Mouse (Mus musculus) intestine, embryonic 16.5 days (tissue): ENCODE measurements around the gene Nme9. TPM values are rescaled to one million over a fixed set of nuclear protein-coding genes. Genes with fewer than 3 reads are reported as not detected.

Experiments
- ATAC-seq: fragments of 200-750 bp; cut with Nextera tagmentation; 2 replicates; pipeline ENCODE4 v1.8.0; 2017; ENCODE audit warnings: moderate TSS enrichment, moderate library complexity
- H3K27ac ChIP-seq: fragments of 300-500 bp; sonication (generic); 2 replicates; pipeline ENCODE4 v1.5.1; 2014; ENCODE audit warnings: mild to moderate bottlenecking, low read length
- H3K27me3 ChIP-seq: fragments of 300-500 bp; sonication (generic); replicated peaks from 2 replicates; pipeline ENCODE4 v1.6.1; 2014; ENCODE audit warnings: low read length, control low read depth, mixed read lengths; ENCODE audit not compliant: control insufficient read depth, insufficient read depth
- H3K36me3 ChIP-seq: fragments of 300-500 bp; sonication (generic); 2 replicates; pipeline ENCODE4 v1.6.1; 2014; ENCODE audit warnings: low read length, control low read depth; ENCODE audit not compliant: control insufficient read depth, insufficient read depth
- H3K4me1 ChIP-seq: fragments of 300-500 bp; sonication (generic); 2 replicates; pipeline ENCODE4 v1.6.1; 2014; ENCODE audit warnings: low read length, control low read depth, mixed read lengths; ENCODE audit not compliant: control insufficient read depth, insufficient read depth
- H3K4me2 ChIP-seq: fragments of 300-500 bp; sonication (generic); 2 replicates; pipeline ENCODE4 v1.6.1; 2014; ENCODE audit warnings: low read depth, low read length, control low read depth
- H3K4me3 ChIP-seq: fragments of 300-500 bp; sonication (generic); 2 replicates; pipeline ENCODE4 v1.5.1; 2014; ENCODE audit warnings: mild to moderate bottlenecking, low read length
- H3K9ac ChIP-seq: fragments of 300-500 bp; sonication (generic); 2 replicates; pipeline ENCODE4 v1.6.1; 2014; ENCODE audit warnings: low read depth, low read length
- H3K9me3 ChIP-seq: fragments of 300-500 bp; sonication (generic); 2 replicates; pipeline ENCODE4 v1.6.1; 2016; ENCODE audit warnings: low read length, control low read depth; ENCODE audit not compliant: control insufficient read depth
- WGBS: fragments of 180-500 bp; shearing (Covaris S2); extraction: QIAGEN DNeasy Blood & Tissue Kit; methylation state at CpG from one replicate; pipeline ENCODE4 v1.1.7; 2014; 5-methylcytosine and 5-hydroxymethylcytosine counted together
- polyA plus RNA-seq: library from polyadenylated mRNA; unstranded; fragments of >200 nt; fragmentation: Nextera tagmentation; extraction: Ambion mirVana; gene quantifications from 2 replicates; pipeline ENCODE4 v1.2.1, GENCODE M21; 2015

Nme9 gene
- polyA plus RNA-seq, 1 experiment from 2014 or later, result 0.73 TPM

DNA sequence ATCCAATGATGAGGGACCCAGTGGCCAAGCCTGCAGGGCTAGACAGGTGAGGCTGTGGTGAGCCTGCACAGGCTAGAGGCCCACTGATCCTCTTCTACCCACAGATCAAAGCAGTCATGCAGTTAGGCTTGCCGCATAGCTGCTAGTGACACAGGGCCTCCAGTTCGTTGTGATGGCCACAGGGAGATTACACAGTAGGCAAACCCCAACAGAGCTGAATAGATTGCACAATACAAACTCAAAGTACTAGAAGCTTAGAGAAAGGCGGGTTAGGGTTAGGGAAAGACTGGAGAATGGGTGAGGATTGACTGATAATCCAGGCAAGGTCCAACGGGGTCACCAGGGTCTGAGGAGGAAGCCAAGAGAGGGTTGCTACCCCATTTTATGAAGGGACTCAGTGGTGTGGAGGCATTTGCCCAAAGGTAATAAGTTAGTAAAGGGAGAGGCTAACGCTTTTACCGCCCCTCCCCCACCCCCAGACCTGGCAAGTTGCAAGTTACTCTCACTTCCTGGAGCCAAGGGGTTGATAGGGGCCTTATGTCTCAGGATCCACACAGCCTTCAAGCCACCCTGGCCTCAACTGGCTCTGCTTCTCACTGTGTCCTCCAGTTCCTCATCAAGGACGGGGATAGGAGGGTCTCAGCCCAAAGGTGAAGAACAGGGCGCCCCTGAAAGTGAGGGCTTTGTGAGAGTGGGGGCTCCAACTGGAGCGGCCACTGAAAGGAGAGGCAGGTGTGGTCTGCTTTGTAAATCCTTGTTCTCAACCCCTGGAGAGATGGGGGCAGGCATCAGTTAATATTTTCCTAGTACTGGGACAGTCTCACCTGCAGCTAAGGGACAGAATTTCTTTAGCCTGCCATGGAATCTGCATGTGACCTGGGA is 27.3 kb upstream of the Nme9 start:
- WGBS, result 57% methylated on average over 9 of the region's 9 CpGs
- Histone ChIP-seq H3K27ac (no peak overlapping the region), H3K4me3 (no peak overlapping the region), H3K4me2 (no peak overlapping the region), H3K36me3 (no peaks in the 10 kb centered on the region), H3K9ac (no peak overlapping the region), H3K9me3 (no peaks in the 10 kb centered on the region), H3K27me3 (no peaks in the 10 kb centered on the region), H3K4me1 (peaks cover 20% of the 10 kb centered on the region)
- peak; percentile 83 for ATAC-seq

DNA sequence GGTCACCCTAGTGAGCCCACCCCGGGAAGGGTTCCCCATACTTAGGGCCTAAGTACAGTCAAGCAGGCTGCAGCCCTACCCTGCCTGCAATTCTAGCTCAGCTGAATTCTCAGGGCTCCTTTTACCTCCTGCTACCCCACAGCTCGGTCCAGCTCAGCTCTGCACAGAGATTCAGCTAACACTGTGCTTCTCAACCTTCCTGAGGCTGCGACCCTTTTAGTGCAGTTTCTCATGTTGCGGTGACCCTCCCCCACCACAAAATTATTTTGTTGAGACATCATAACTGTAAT is 26.8 kb upstream of the Nme9 start:
- Histone ChIP-seq H3K27me3 (no peaks in the 10 kb centered on the region), H3K36me3 (no peaks in the 10 kb centered on the region), H3K4me3 (no peak overlapping the region), H3K4me1 (peaks cover 20% of the 10 kb centered on the region), H3K9me3 (no peaks in the 10 kb centered on the region), H3K27ac (no peak overlapping the region), H3K9ac (no peak overlapping the region), H3K4me2 (no peak overlapping the region)
- peak; percentile 38 for ATAC-seq
- 63% methylated on average over 4 of the region's 4 CpGs for WGBS

DNA sequence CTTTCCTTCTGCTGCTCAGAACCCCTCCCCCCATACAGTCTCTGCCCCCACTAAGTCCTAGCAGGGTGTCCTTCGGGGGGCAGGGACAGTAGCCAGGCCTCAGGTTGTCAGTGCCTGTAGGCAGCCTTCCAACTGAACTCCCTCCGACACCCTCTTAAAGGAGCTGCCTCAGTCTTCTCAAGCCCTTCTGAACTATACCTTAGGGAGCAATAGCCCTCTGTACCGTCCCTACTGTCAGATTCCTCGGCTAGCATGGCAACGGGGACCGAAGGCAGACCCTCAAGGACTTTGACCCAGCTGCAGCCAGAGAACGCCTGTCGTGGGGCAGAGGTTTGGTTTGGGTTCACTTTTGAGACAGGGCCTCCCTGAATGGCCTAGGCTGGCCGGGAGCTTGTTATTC is 26.0 kb upstream of the Nme9 start:
- ATAC-seq, result no peak
- no peaks in the 10 kb centered on the region for H3K9me3 ChIP-seq
- no peak overlapping the region for H3K4me2 ChIP-seq
- no peaks in the 10 kb centered on the region for H3K27me3 ChIP-seq
- WGBS, result 51% methylated on average over 9 of the region's 9 CpGs
- H3K36me3 ChIP-seq, result no peaks in the 10 kb centered on the region
- no peak overlapping the region for H3K27ac ChIP-seq
- peaks cover 20% of the 10 kb centered on the region for H3K4me1 ChIP-seq
- no peak overlapping the region for H3K4me3 ChIP-seq
- H3K9ac ChIP-seq, result no peak overlapping the region

DNA sequence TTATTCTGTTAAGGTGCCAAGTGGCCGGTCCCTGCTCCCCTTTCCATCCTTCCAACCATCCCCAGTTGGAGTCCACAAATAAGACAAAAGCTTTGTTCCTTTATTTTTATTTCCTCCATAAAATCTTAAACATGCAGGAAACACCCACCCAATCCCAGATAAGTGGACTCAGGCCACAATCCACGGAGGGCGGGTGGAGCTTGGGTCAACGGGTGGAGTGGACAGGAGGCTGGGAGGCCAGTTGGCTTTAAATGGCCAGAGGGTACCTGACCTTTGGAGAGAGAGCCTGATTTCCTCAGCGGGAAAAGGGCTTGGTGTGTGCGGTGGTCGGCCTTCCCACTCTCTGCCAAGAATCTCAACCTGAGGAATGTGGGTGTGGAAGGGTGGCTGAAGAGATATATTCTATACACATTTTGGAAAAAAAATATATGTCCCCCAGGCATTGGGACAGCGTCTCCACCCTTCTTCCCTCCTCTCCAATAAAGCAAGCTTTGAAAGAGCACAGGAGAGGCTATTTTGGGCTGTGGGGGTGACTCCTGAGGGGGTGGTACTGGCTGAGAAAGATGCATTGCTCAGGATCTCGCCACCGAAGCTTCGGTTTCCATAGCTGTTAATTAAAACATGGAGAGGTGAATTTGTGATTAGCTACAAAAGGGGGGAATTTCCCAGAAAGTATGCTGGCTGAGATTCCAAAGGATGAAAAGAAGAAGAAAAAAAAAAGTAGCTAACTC is 22.5 kb upstream of the Nme9 start:
- no peak overlapping the region for H3K4me3 ChIP-seq
- H3K27me3 ChIP-seq, result no peaks in the 10 kb centered on the region
- no peaks in the 10 kb centered on the region for H3K36me3 ChIP-seq
- H3K4me2 ChIP-seq, result no peak overlapping the region
- ATAC-seq, result no peak
- no peak overlapping the region for H3K27ac ChIP-seq
- no peak overlapping the region for H3K9ac ChIP-seq
- peaks cover 16% of the 10 kb centered on the region for H3K4me1 ChIP-seq
- no peaks in the 10 kb centered on the region for H3K9me3 ChIP-seq
- 65% methylated on average over 11 of the region's 11 CpGs for WGBS

DNA sequence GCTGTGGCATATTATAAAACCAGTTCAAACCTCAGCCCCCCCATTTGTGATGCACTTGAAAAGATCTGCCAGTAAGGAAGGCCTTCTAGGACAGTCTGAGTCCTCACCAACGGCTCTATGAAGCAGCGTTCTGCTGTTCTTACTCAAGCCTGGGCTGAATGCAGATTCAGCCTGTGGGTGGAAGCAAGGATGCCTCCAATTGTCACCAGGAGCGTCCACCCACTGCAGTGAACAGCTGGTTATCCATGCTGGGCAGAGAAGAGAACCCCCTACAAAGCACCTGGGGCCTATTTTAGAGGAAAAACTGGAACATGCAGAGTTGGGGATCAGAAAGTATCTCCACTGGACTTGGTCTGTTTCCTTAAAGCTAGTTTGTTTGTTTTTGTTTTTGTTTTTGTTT is 21.4 kb upstream of the Nme9 start:
- 86% methylated on average over 3 of the region's 3 CpGs for WGBS
- Histone ChIP-seq H3K4me1 (peaks cover 10% of the 10 kb centered on the region), H3K9ac (no peak overlapping the region), H3K4me3 (no peak overlapping the region), H3K27ac (no peak overlapping the region), H3K9me3 (no peaks in the 10 kb centered on the region), H3K4me2 (no peak overlapping the region), H3K36me3 (no peaks in the 10 kb centered on the region), H3K27me3 (no peaks in the 10 kb centered on the region)
- ATAC-seq, result no peak

DNA sequence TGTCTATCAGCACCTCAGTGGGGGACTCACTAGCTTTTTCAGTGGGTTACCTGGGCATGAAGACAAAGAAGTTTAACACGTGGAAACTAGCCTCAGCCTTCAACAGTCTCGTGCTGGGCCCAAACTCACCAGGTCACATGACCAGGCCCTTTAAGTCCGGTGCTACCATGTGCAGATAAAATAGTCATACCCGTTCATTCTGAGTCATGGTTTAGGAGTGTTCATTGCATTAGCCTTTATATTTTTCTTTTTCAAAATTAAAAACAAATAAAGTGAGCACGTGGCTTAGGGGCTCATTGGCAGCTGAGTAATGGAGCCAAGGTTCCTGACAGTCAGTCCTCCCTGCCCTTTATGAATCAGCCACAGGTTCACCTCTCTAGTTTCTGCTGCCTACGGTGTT is 20.5 kb upstream of the Nme9 start:
- H3K27ac ChIP-seq, result no peak overlapping the region
- H3K4me3 ChIP-seq, result no peak overlapping the region
- ATAC-seq, result no peak
- no peaks in the 10 kb centered on the region for H3K36me3 ChIP-seq
- no peaks in the 10 kb centered on the region for H3K9me3 ChIP-seq
- no peak overlapping the region for H3K4me2 ChIP-seq
- H3K4me1 ChIP-seq, result peaks cover 5% of the 10 kb centered on the region
- WGBS, result 78% methylated on average over 6 of the region's 6 CpGs
- H3K9ac ChIP-seq, result no peak overlapping the region
- no peaks in the 10 kb centered on the region for H3K27me3 ChIP-seq

DNA sequence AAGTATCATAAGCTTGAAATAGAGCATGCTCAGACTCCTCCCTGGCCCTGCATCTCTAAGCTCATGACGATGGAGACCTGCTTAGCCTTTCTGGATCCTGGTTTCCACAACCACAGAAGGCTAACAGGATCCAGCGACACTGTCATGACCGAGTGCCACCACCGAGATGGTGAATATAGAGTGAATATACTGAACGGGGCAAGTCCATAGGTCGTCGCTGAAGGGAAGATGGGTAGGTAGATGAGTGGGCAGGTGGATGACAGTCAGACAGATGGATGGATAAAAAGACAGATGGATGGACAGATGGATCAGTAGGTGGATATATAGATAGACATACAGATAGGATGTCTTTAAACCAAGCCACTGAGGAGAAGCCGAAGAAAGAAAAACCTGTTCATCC is 19.9 kb upstream of the Nme9 start:
- Histone ChIP-seq H3K9me3 (no peaks in the 10 kb centered on the region), H3K36me3 (no peaks in the 10 kb centered on the region), H3K4me1 (peaks cover 6% of the 10 kb centered on the region), H3K27ac (no peak overlapping the region), H3K4me2 (no peak overlapping the region), H3K9ac (no peak overlapping the region), H3K27me3 (no peaks in the 10 kb centered on the region), H3K4me3 (no peak overlapping the region)
- ATAC-seq, result no peak
- 88% methylated on average over 8 of the region's 8 CpGs for WGBS

DNA sequence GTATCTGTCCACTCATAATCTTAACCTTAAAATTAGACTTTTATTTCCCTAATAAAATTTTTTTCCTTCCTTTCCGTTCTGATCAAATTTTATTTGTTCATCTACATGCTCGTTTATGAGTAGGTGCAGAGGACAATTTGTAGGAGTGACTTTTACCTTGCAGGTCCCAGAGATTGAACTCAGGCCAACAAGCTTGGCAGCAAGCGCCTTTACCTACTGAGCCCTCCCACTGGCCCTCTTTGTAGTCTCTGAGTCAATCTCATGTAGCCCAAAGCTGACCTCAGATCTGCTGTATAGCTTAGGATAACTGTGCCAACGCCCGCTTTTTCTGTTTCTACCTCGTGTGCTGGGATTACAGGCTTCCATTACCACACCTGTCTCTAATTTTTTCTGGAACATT is 19.3 kb upstream of the Nme9 start:
- 74% methylated on average over 6 of the region's 6 CpGs for WGBS
- Histone ChIP-seq H3K4me1 (peaks cover 6% of the 10 kb centered on the region), H3K4me2 (no peak overlapping the region), H3K36me3 (no peaks in the 10 kb centered on the region), H3K4me3 (no peak overlapping the region), H3K27ac (no peak overlapping the region), H3K9ac (no peak overlapping the region), H3K9me3 (no peaks in the 10 kb centered on the region), H3K27me3 (no peaks in the 10 kb centered on the region)
- no peak for ATAC-seq

DNA sequence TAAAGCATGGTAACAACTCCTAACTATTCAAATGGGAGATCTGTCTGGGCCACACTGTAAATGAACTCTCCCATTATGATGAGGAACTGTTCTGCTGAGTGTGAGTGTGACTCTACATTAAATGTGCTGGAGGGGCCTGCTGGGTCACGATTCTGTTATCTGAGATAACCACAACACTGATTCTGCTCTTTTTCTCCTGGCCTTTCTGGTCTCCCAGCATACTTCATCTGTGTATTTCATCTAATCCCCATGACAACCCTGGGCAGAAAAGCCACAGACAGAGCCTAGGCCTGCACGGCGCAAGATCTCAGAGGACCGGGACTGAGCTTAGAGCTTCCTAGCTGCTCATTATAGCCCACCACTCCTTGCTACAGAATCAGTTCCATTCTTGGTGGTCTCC is 18.8 kb upstream of the Nme9 start:
- Histone ChIP-seq H3K27me3 (no peaks in the 10 kb centered on the region), H3K9ac (no peak overlapping the region), H3K4me3 (no peak overlapping the region), H3K27ac (no peak overlapping the region), H3K36me3 (no peaks in the 10 kb centered on the region), H3K9me3 (no peaks in the 10 kb centered on the region), H3K4me1 (peaks cover 9% of the 10 kb centered on the region), H3K4me2 (no peak overlapping the region)
- 83% methylated on average over 4 of the region's 4 CpGs for WGBS
- no peak for ATAC-seq
